Mouse (Mus musculus) cortical plate, adult 2 months (tissue): ENCODE results near the gene Mast4.

Source experiments
- CTCF ChIP-seq: fragments of 200-500 bp; IDR thresholded peaks from 2 replicates; pipeline ENCODE4 v1.5.1; 2011; ENCODE audit warnings: mild to moderate bottlenecking, control low read depth, low read length; ENCODE audit not compliant: insufficient read depth; ENCODE audit errors: extremely low read depth
- POLR2A ChIP-seq: fragments of 200-500 bp; IDR thresholded peaks from 2 replicates; pipeline ENCODE4 v1.6.1; 2011; ENCODE audit warnings: mild to moderate bottlenecking, low read length, control low read depth; ENCODE audit not compliant: insufficient read depth; ENCODE audit errors: extremely low read depth

DNA sequence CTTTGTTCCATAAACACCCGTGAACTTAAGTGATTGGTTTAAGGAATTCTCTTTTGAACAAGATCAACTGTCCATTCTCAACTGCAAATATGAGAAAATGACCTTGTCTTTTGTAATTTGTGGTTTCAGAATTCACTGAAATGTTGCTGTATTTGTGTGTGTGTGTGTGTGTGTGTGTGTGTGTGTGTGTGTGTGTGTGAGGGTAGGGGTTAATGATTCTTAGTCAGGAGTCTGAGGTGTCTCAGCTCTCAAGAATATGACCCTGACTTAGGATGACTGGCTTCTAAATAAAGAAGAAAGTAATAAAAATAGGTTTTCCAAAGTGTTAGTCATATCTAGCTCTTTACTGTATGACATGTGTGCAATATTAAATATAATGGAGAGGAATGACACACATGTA lies 607.4 kb downstream of the Mast4 start:
- TF ChIP-seq CTCF (no peak), POLR2A (no peak)
